Mouse (Mus musculus) monocyte, adult 5-6 weeks (primary cell): ENCODE measurements around the gene Pcca. TPM values are rescaled to one million over a fixed set of nuclear protein-coding genes. Genes with fewer than 3 reads are reported as not detected.

Source experiments
- ATAC-seq: fragments of 153-309, 156-312 bp; replicated peaks from 2 replicates; pipeline ENCODE4 v1.8.0; 2017; ENCODE audit warnings: mild to moderate bottlenecking; ENCODE audit not compliant: low TSS enrichment, insufficient number of reproducible peaks, severe bottlenecking, poor library complexity, low FRiP score
- total RNA-seq: library from RNA; stranded (forward); fragments of 200-1000, 200-491, 200-594 nt; gene quantifications from 3 replicates; pipeline ENCODE4 v1.2.3, GENCODE M21; 2017

Pcca gene
- total RNA-seq, 1 experiment from 2014 or later = 25.9 TPM

GRCm38 (mm10) chr14:122719496-122720080, 185.5 kb downstream of the Pcca start:
- no peak for ATAC-seq

GRCm38 (mm10) chr14:122720989-122721388, 186.9 kb downstream of the Pcca start:
- no peak for ATAC-seq

GRCm38 (mm10) chr14:122721750-122722149, 187.6 kb downstream of the Pcca start:
- no peak for ATAC-seq

GRCm38 (mm10) chr14:122726456-122726855, 192.3 kb downstream of the Pcca start:
- no peak for ATAC-seq

GRCm38 (mm10) chr14:122729431-122730073, 195.4 kb downstream of the Pcca start:
- ATAC-seq = no peak

GRCm38 (mm10) chr14:122730921-122731551, 196.9 kb downstream of the Pcca start:
- no peak for ATAC-seq

DNA sequence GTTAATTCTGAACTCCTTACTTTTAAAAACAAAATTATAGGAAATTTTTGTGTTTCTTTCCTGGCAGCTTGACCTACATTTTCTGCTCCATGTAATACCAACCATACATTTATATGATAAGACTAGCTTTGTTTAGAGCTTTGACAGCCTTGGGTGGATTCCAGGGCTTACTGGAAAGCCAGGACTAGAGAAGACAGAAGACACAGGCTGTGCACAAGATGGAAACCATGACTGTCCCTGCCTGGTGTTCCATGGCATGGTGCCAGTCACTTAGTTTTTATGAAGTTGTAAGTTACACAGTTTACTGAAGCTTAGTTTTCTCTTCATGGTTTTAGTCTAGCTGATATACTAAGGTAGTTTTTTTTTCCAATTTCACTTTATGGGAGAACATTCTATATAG, 202.7 kb downstream of the Pcca start:
- ATAC-seq = no peak

GRCm38 (mm10) chr14:122747860-122748842, 214.0 kb downstream of the Pcca start:
- no peak for ATAC-seq

DNA sequence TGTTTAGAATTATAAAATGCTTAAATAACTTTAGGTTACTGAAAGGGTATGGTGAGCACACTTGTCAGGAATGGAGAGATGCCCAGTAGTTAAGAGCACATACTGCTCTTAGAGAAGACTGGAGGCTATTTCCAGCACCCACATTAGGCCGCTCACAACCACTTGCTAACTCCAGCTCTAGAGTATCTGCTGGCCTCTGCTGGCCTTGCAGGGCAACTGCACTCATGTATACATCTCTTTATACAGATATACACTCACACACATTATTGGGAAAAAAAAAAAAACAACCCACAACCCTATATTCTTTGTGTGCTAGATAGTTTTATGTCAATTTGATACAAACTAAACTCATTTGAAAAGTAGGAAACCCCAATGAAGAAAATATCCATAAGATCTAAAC, 217.4 kb downstream of the Pcca start:
- no peak for ATAC-seq

GRCm38 (mm10) chr14:122753278-122753677, 219.2 kb downstream of the Pcca start:
- no peak for ATAC-seq

GRCm38 (mm10) chr14:122754311-122754710, 220.2 kb downstream of the Pcca start:
- no peak for ATAC-seq

DNA sequence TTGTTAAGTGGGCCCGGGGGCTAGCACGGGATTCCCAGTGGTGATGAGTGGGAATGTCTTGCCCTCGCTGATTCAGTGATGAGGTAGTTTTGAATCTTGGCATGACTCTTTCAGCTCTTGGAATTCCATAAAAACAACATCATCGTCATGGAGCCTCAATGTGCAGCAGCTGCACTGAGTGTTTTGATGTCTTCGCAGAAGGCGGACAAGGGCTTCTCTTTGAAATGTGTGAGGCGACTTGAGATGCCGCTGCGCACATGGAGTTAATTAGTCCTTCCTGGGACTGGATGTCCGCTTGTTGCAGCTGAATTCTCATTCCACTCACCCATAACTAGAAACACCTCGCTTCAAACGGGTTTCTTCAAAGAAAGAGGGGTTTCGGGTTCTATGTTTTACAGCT, 221.4 kb downstream of the Pcca start:
- ATAC-seq = no peak

DNA sequence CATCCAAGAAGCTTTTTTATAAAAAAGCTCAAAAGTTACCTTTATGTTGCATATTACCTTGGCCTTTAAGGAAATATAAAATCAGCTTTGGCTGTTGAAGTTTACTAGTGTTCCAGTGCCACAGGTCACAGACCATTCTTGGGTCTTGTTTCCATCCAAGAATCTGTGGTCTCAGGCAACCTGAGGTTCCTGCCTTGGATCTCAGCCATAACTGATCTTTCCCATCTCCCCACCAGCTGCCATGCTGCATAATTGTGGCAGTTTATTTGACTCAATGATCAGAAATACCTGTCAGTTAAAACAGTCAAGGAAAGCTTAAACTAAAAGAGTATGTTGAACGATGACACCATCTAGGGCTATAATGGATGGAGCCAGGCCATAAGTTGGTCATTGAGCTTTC, 222.5 kb downstream of the Pcca start:
- ATAC-seq = no peak

DNA sequence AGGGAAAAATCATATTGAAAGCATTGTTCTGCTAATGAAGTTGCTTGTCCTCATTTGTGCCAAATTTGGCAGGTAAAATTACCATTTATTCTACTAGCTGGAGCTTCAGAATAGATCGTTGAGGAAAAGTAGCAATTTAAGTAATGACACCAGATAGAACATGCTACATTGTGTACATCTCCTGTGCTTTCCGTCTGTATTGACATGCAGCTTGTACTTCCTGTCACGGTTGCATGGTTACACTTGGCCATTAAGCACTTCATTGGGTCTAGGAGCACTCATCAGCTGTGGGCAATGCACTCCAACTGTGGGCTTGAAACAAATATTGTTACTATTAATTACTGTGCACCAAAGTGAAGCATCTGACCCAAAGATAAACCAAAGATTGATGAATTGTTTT, 225.8 kb downstream of the Pcca start:
- ATAC-seq = no peak

- no peak for ATAC-seq
Measured at GRCm38 (mm10) chr14:122760803-122761202, 226.7 kb downstream of the Pcca start.

- ATAC-seq = no peak
Measured at GRCm38 (mm10) chr14:122762603-122763002, 228.5 kb downstream of the Pcca start.

- ATAC-seq = no peak
Measured at GRCm38 (mm10) chr14:122765951-122766350, 231.8 kb downstream of the Pcca start.

- no peak for ATAC-seq
Measured at GRCm38 (mm10) chr14:122766448-122766847, 232.3 kb downstream of the Pcca start.

DNA sequence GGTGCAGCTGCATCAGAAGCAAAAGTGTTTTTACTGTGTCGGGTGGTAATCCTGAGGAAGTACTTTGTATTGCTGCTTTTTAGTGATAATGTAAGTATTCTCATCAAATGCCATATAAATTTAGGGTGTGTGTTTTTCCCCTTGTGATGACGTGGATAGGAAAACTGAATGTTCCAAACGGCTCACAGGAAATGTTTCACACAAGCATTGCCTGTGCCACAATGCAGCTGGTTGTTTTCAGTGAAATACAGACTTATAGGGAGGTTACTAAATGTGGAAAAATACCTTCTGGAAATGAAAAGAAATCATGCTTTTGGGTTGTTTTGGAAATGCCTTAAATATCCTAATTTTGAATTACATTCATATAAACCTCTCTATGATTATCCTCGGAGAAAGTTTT, 250.6 kb downstream of the Pcca start:
- ATAC-seq = no peak
